Mouse (Mus musculus): ENCODE results near the gene Map3k4.
"Not testable (repeated sequence)": the region's sequence is repeated elsewhere in the genome, so short reads cannot be mapped to it uniquely, and the experiment has no call there.

The Map3k4 gene

DNA sequence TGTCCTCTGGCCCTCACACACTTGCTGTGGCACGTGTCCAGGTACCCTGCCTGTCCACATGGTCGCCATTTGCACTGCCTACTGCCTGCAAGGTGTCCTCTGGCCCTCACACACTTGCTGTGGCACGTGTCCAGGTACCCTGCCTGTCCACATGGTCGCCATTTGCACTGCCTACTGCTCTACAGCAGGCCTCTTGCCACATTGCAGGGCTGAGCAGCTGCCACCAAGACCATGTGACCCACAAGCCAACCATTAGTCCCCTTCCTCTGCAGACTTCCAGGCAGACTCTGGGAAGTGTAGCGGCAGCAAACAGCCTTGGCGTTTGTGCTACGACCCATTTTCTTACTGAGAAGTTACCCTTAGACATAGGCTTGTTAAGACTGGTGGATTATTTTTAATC, 94.0 kb downstream of the Map3k4 start:
- not testable (repeated sequence) for DNase-seq (ENCODE audit: inconsistent ontology term)

GRCm38 (mm10) chr17:12224145-12224544, 94.5 kb downstream of the Map3k4 start:
- no peak for DNase-seq (ENCODE audit: inconsistent ontology term)

GRCm38 (mm10) chr17:12223682-12224081, 94.9 kb downstream of the Map3k4 start:
- no peak for DNase-seq (ENCODE audit: inconsistent ontology term)

DNA sequence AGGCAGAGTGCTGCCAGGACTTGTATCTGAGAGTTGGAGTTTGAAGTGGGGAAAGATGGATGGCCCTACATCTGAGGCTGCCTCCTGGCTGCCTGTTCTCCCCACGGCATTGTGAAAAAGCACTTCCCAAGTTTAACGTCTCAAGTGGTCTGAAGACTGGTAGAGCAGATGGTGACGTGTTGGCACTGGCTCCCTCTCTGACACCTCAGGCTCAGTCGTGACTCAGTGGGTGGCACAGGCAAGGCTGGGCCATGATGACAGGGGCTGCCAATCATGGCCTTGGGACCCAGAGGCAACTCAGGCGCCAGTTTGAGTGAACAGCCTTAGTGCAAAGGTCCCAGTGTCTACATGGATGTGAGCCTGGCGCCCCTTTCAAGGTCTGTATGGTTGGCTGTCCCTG, 96.7 kb downstream of the Map3k4 start:
- no peak for DNase-seq (ENCODE audit: inconsistent ontology term)

GRCm38 (mm10) chr17:12216224-12216623, 102.4 kb downstream of the Map3k4 start:
- DNase-seq (ENCODE audit: inconsistent ontology term): no peak

- DNase-seq (ENCODE audit: inconsistent ontology term): no peak
Measured at GRCm38 (mm10) chr17:12213430-12213829, 105.2 kb downstream of the Map3k4 start.

GRCm38 (mm10) chr17:12212341-12212740, 106.3 kb downstream of the Map3k4 start:
- no peak for DNase-seq (ENCODE audit: inconsistent ontology term)

- no peak for DNase-seq (ENCODE audit: inconsistent ontology term)
Measured at GRCm38 (mm10) chr17:12211890-12212289, 106.7 kb downstream of the Map3k4 start.

- DNase-seq (ENCODE audit: inconsistent ontology term): peak; percentile 58
Measured at GRCm38 (mm10) chr17:12210544-12211132, 108.0 kb downstream of the Map3k4 start.

GRCm38 (mm10) chr17:12209481-12209880, 109.1 kb downstream of the Map3k4 start:
- DNase-seq (ENCODE audit: inconsistent ontology term): peak; percentile 85

- no peak for DNase-seq (ENCODE audit: inconsistent ontology term)
Measured at GRCm38 (mm10) chr17:12207022-12207548, 111.5 kb downstream of the Map3k4 start.

DNA sequence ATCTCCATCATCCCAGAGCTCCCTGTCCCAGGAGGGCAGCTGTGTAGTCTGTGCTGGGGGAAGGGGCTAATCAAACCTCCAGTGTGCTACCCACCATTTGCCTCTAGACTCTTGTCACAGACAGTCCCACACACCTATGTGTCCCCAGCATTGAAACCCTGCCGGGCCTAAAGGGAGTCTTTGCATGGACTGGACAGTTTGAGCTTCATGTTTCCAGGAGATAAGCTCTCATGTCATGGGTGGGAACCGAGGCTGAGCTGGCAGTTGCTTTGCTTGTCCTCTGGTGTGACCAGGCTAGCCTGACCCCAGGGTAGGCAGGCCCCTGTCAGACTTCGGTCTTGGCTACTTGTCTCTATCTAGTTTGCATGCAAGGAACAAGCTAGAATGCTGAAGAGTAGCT, 112.3 kb downstream of the Map3k4 start:
- no peak for DNase-seq (ENCODE audit: inconsistent ontology term)

DNA sequence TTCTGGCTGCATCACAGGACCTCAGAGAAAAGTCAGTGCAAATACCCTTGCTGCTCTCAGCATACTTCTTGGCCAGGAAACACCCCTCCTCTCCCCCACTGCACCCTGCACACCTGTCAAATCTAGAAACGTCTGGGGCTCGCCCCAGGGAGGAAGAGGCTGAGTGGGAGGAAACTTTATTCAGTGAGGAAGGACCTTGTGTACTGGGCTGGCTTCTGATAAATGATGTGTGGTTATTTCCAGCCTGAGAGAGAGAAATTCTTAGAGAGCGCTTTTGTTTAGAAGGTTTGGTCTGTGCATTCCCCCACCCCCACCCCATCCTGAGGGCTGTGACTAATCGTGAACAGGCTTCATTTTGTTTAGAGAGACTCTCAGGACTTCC, 112.9 kb downstream of the Map3k4 start:
- DNase-seq (ENCODE audit: inconsistent ontology term): peak; percentile 94

DNA sequence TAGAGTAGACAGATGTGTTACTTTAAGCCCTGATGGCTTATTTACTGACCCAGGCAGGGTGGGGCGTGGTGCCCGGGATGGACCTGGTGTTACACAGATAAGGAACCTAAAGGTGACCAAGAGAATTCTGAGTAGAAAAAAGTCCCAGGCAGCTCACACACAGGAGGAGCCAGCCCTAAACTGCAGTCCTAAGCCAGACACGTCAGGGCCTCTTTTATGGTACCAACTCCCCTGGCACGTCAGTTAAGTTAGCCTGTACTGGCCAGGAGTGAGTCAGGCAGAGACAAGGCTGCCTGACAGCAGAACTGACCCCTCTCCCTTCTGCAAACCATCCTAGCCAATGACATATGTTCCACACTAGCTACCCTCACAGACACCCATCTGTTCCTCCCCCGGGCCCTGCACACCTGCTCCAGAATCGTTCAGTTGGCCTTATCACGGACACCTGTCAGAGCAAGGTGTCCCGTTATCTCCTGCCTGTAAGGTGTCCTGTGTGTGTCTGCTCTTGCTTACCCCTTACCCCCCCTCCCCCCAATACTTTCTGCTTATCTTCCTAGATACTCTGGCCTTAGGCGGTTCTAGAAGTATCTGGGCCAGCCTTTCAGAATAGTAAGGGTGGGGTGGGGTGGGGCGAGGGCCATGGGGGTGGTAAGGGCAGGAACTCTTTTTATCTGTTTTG, 113.4 kb downstream of the Map3k4 start:
- no peak for DNase-seq (ENCODE audit: inconsistent ontology term)

- no peak for DNase-seq (ENCODE audit: inconsistent ontology term)
Measured at GRCm38 (mm10) chr17:12204689-12205014, 113.9 kb downstream of the Map3k4 start.

- no peak for DNase-seq (ENCODE audit: inconsistent ontology term)
Measured at GRCm38 (mm10) chr17:12204246-12204645, 114.3 kb downstream of the Map3k4 start.

- DNase-seq (ENCODE audit: inconsistent ontology term): peak; percentile 75
Measured at GRCm38 (mm10) chr17:12203414-12203897, 115.1 kb downstream of the Map3k4 start.

- no peak for DNase-seq (ENCODE audit: inconsistent ontology term)
Measured at GRCm38 (mm10) chr17:12201086-12201485, 117.5 kb downstream of the Map3k4 start.

DNA sequence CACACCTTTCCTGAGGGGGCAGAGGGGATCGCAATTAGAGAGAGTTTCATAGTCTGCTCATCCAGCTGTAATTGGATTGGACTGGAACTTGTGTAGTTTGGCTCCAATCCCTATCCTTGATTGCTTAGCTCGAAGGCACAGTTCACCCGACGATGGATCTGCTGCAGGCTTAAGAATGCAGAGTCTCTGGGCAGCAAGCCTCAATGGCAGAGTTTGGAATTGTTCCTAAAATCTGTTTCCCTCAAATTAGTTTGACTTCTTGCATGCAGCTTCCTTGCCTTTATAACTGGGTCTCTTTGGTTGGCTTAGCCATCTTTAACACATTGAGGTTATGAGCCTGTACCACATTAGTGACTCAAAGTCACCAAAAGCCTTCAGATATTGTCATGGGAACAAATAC, 118.7 kb downstream of the Map3k4 start:
- DNase-seq (ENCODE audit: inconsistent ontology term): peak; percentile 72

- no peak for DNase-seq (ENCODE audit: inconsistent ontology term)
Measured at GRCm38 (mm10) chr17:12195604-12196003, 123.0 kb downstream of the Map3k4 start.

DNA sequence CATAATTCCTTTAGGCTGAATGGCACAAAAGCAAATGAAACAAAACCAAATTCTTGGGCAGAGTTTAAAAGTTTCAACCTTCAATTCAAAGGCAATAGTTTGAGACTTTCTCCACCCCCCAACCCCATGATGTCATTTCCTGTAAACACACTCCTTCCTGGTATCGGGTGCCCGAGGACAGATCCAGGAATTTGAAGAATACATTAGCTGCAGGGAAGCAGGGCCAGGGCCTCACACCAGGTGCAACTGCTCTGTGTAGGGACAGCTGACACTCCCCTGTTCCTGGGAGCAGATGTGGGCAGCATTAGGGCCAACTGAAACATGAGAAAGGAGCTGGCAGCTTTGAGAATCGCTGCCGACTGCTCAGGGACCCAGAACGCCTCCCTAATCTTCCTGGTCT, 123.5 kb downstream of the Map3k4 start:
- no peak for DNase-seq (ENCODE audit: inconsistent ontology term)

- DNase-seq (ENCODE audit: inconsistent ontology term): no peak
Measured at GRCm38 (mm10) chr17:12187782-12188181, 130.8 kb downstream of the Map3k4 start.

- no peak for DNase-seq (ENCODE audit: inconsistent ontology term)
Measured at GRCm38 (mm10) chr17:12186341-12186740, 132.3 kb downstream of the Map3k4 start.
